Mouse (Mus musculus): ENCODE measurements around the gene Antxr1. TPM values are rescaled to one million over a fixed set of nuclear protein-coding genes. Genes with fewer than 3 reads are reported as not detected.
A peak's percentile ranks its signal among the peaks of the same experiment; 100 is the strongest.

Gene Antxr1
- polyA plus RNA-seq, 1 experiment from 2014 or later = 25.1 TPM

- DNase-seq (ENCODE audit: low read depth, low spot score) (no peak), ATAC-seq (no peak)
- ChIA-PET POLR2A (interaction anchor here (0.6 kb wide), 1 partner anchor 97 kb away, joined by 3 read pairs; no protein-coding TSS in a partner anchor), CTCF (interaction anchor here (3.9 kb wide), 1 partner anchor 227 kb away, joined by 16 read pairs; no protein-coding TSS in a partner anchor)
- no peak for TF ChIP-seq CTCF (IDR thresholded peaks at IDR 0.05)
- in situ Hi-C loops (cut with MboI; ENCODE audit: low pct_unique_long_range_greater_than_20kb) = loop anchor here (5.0 kb wide), 2 partner anchors 36 to 226 kb away; partner anchors contain the start of gene D6Ertd527e
- H3K27me3 ChIP-seq = no peaks in the 10 kb centered on the region
Observed at GRCm38 (mm10) chr6:87328265-87329173, 7.1 kb downstream of the Antxr1 start.

GRCm38 (mm10) chr6:87326932-87327331 lies 8.7 kb downstream of the Antxr1 start:
- no peak for DNase-seq (ENCODE audit: low read depth, low spot score)
- ChIA-PET POLR2A (no interaction called here), CTCF (interaction anchor here (1.5 kb wide), 1 partner anchor 225 kb away, joined by 3 read pairs; no protein-coding TSS in a partner anchor)
- no peak for TF ChIP-seq CTCF (IDR thresholded peaks at IDR 0.05)
- in situ Hi-C loops (cut with MboI; ENCODE audit: low pct_unique_long_range_greater_than_20kb) = loop anchor here (5.0 kb wide), 2 partner anchors 35 to 225 kb away; partner anchors contain the start of gene D6Ertd527e
- H3K27me3 ChIP-seq = no peaks in the 10 kb centered on the region
- ATAC-seq = no peak

- DNase-seq (ENCODE audit: low read depth, low spot score) = no peak
- peak; percentile 85 for TF ChIP-seq CTCF (IDR thresholded peaks at IDR 0.05)
- ChIA-PET CTCF (interaction anchor here (0.9 to 5.0 kb wide), 6 partner anchors 10 to 221 kb away, joined by 3 to 48 read pairs (median 4); partner anchors contain the start of gene D6Ertd527e), POLR2A (interaction anchor here (1.1 kb wide), 1 partner anchor 220 kb away, joined by 3 read pairs; no protein-coding TSS in a partner anchor)
- ATAC-seq = no peak
- in situ Hi-C loops (cut with MboI; ENCODE audit: low pct_unique_long_range_greater_than_20kb) = no loop called here
- H3K27me3 ChIP-seq = no peaks in the 10 kb centered on the region
Observed at GRCm38 (mm10) chr6:87323381-87323780, 12.2 kb downstream of the Antxr1 start.

GRCm38 (mm10) chr6:87318651-87319050 lies 17.0 kb downstream of the Antxr1 start:
- in situ Hi-C loops (cut with MboI; ENCODE audit: low pct_unique_long_range_greater_than_20kb) = no loop called here
- ChIA-PET CTCF (interaction anchor here (0.8 kb wide), 1 partner anchor 40 kb away, joined by 3 read pairs; no protein-coding TSS in a partner anchor), POLR2A (no interaction called here)
- no peaks in the 10 kb centered on the region for H3K27me3 ChIP-seq
- no peak for DNase-seq (ENCODE audit: low read depth, low spot score)
- no peak for TF ChIP-seq CTCF (IDR thresholded peaks at IDR 0.05)
- ATAC-seq = no peak

GRCm38 (mm10) chr6:87316966-87317365 lies 18.7 kb downstream of the Antxr1 start:
- POLR2A ChIA-PET = interaction anchor here (0.6 kb wide), 1 partner anchor 114 kb away, joined by 3 read pairs; no protein-coding TSS in a partner anchor
- no peaks in the 10 kb centered on the region for H3K27me3 ChIP-seq
- DNase-seq (ENCODE audit: low read depth, low spot score) (peak; percentile 49), ATAC-seq (no peak)
- CTCF ChIA-PET = interaction anchor here (1.0 kb wide), 1 partner anchor 215 kb away, joined by 3 read pairs; no protein-coding TSS in a partner anchor
- TF ChIP-seq CTCF (IDR thresholded peaks at IDR 0.05) = no peak
- in situ Hi-C loops (cut with MboI; ENCODE audit: low pct_unique_long_range_greater_than_20kb) = no loop called here

GRCm38 (mm10) chr6:87312761-87313160 lies 22.9 kb downstream of the Antxr1 start:
- POLR2A ChIA-PET = no interaction called here
- CTCF ChIA-PET = no interaction called here

GRCm38 (mm10) chr6:87304486-87304885 lies 31.1 kb downstream of the Antxr1 start:
- H3K27me3 ChIP-seq = no peaks in the 10 kb centered on the region
- in situ Hi-C loops (cut with MboI; ENCODE audit: low pct_unique_long_range_greater_than_20kb) = no loop called here
- DNase-seq (ENCODE audit: low read depth, low spot score) = no peak
- CTCF ChIA-PET = no interaction called here
- no peak for ATAC-seq
- POLR2A ChIA-PET = no interaction called here
- no peak for TF ChIP-seq CTCF (IDR thresholded peaks at IDR 0.05)

More at GRCm38 (mm10) chr6:87312761-87313160, 22.9 kb downstream of the Antxr1 start:
- ATAC-seq (no peak), DNase-seq (ENCODE audit: low read depth, low spot score) (no peak)
- no peak for TF ChIP-seq CTCF (IDR thresholded peaks at IDR 0.05)
- no peaks in the 10 kb centered on the region for H3K27me3 ChIP-seq
- in situ Hi-C loops (cut with MboI; ENCODE audit: low pct_unique_long_range_greater_than_20kb) = no loop called here

- POLR2A ChIA-PET = no interaction called here
- CTCF ChIA-PET = interaction anchor here (1.2 kb wide), 1 partner anchor 17 kb away, joined by 5 read pairs; no protein-coding TSS in a partner anchor
- TF ChIP-seq CTCF (IDR thresholded peaks at IDR 0.05) = no peak
- in situ Hi-C loops (cut with MboI; ENCODE audit: low pct_unique_long_range_greater_than_20kb) = no loop called here
- ATAC-seq (no peak), DNase-seq (ENCODE audit: low read depth, low spot score) (no peak)
- no peaks in the 10 kb centered on the region for H3K27me3 ChIP-seq
Observed at GRCm38 (mm10) chr6:87302746-87303145, 32.9 kb downstream of the Antxr1 start.

GRCm38 (mm10) chr6:87301991-87302390 lies 33.6 kb downstream of the Antxr1 start:
- ATAC-seq = no peak

GRCm38 (mm10) chr6:87294904-87295303 lies 40.7 kb downstream of the Antxr1 start:
- ChIA-PET CTCF (interaction anchor here (1.8 kb wide), 1 partner anchor 9 kb away, joined by 5 read pairs; no protein-coding TSS in a partner anchor), POLR2A (no interaction called here)
- ATAC-seq (no peak), DNase-seq (ENCODE audit: low read depth, low spot score) (no peak)
- peaks cover 2% of the 10 kb centered on the region for H3K27me3 ChIP-seq
- in situ Hi-C loops (cut with MboI; ENCODE audit: low pct_unique_long_range_greater_than_20kb) = loop anchor here (5.0 kb wide), 1 partner anchor 32 kb away; no protein-coding TSS in a partner anchor
- no peak for TF ChIP-seq CTCF (IDR thresholded peaks at IDR 0.05)

More at GRCm38 (mm10) chr6:87301991-87302390, 33.6 kb downstream of the Antxr1 start:
- TF ChIP-seq CTCF (IDR thresholded peaks at IDR 0.05) = no peak
- ChIA-PET POLR2A (no interaction called here), CTCF (interaction anchor here (1.2 kb wide), 1 partner anchor 17 kb away, joined by 5 read pairs; no protein-coding TSS in a partner anchor)
- no peak for DNase-seq (ENCODE audit: low read depth, low spot score)
- H3K27me3 ChIP-seq = no peaks in the 10 kb centered on the region
- in situ Hi-C loops (cut with MboI; ENCODE audit: low pct_unique_long_range_greater_than_20kb) = no loop called here

Measured in Patski (cell line).